Mouse (Mus musculus): ENCODE data around the gene Orm3.

The Orm3 gene

DNA sequence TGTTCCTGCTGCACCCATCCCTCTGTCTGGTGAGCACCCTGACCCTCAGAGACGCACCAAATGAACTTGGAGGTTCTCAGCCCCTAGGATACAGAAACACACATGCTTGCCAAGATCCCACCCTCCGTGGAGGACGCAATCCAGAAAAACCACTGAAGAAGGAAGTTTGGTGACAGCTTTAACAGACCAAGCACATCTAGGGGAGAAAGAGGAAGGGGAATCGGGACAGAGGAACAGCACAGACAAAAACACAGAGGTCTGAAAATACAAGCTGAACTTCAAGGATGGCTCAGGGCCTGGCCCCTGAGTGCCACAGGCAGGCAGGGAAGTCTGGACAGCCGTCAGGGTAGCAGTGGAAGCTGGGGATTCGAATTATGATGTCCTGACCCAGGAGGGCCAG, 45.7 kb downstream of the Orm3 start:
- no peak for DNase-seq (ENCODE audit: extremely low spot score, low read depth, low spot score)

DNA sequence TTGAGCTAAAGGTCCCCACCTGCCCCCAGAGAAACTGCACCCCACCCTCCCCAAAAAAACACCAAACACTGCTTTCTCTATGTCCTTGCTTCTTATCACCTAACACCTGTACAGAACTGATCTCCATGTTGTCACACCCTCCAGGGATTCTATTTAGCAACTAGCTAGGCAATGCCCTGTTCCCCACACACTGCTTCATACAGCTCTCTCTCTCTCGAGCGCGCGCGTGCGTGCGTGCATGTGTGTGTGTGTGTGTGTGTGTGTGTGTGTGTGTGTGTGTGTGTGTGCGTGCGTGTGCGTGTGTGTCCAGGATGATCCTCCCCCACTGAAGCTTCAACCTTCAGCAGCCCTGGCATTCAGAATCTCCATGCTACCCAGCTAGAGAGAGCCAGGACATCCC, 46.1 kb downstream of the Orm3 start:
- DNase-seq (ENCODE audit: extremely low spot score, low read depth, low spot score): no peak

DNA sequence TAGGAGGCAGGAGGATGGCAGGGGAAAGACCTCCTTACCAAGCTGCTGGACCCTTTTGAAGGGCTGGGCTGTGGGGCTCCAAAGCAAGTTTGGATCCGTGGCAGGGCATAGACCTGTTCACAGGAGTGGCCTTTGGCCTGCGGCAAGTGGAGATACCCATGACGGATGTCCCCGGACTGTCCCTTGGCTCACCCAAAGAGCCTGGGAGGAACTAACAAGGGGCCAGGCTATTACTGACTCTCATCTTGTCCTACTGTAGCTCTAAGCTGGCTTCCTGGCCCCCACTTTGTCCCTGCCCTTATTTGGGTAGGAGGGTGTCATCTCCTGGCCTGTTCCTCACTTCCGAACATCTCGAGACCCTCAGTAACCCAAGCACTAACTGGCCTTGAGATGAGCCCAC, 46.6 kb downstream of the Orm3 start:
- DNase-seq (ENCODE audit: extremely low spot score, low read depth, low spot score): no peak

DNA sequence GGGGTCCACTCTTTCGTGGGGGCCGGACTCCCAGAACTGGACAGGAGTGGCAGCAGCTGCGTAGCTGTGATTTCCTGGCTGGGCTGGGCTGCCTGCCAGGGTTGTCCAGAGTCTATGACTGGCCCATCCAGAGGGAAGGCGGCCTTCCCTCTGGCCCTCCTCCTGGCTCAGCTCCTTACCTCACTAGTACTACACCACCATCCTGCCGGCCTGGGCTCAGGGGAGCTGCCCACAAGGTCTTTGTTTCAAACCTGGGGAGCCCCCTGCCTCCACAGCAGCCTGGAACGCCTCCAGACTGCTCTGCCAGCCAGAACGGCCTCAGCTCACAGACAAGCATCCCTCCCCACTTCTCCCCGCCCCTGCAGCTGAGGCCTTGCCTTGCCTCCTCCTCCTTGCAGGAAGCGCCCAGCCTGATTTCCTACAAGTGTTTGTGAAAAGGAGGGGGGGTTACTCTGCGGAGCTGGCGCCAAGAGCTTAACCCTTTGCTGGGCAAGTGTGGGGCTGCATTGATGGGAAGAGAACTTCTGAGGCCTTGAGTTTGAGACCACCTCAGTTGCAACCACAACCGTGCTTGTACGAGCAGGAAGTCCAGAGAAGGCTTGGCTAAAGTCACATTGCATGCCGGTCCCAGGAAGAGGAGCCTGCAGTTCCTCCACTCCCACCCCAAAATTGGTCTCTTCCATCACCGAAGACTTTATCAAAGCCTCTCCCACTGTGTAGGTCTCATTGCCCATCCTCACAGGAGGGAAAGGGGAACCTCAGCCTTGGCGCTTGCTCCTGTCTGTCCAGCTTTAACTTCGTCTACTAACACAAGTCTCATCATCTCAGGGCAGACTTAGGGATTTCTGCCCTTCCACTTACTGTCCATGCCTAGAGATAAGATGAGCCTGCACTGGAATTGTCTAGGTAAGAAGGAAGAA, 47.3 kb downstream of the Orm3 start, which contains the start of gene Akna:
Gene Akna, minus strand, starts transcription at position 315 of the 920 bp plus-strand sequence.
- DNase-seq (ENCODE audit: extremely low spot score, low read depth, low spot score): no peak

DNA sequence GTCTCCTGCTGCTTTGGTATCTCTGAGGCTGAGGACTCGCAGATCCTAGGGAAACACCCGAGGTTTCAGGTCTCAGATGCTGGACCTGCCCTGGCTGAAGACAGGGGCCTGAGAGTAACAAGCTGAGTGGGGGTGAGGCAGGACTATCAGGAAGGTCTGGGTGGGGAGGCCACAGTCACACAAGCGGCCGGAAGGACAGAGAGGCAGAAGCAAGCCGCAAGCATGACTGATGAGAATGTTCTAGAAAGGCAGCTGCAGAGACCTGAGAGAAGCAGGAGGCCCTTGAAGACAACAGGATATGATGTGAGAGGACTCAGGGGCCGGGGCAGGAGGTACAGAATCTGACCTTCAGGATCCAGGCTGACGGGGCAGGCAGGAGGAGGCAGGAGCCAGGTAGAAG, 48.2 kb downstream of the Orm3 start:
- DNase-seq (ENCODE audit: extremely low spot score, low read depth, low spot score): no peak

GRCm38 (mm10) chr4:63405051-63405450, 49.1 kb downstream of the Orm3 start:
- no peak for DNase-seq (ENCODE audit: extremely low spot score, low read depth, low spot score)

DNA sequence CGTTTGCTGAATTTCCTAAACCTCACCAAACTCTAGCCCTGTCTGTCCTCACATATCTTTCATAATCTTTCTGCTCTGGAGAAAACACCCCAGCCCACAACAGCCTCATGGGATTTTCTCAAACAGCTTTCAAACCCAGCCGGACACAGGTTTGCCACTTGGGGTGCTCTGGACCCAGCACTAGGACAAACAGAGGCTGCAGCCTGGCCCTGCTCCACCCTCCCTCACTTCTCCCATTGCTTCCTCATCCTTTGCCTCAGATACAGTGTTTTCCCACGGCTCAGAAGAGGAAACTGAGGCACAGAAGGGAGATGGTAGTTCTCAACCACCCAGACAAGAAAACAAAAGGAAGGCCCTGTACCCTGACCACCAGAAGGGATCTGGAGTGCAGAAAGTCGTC, 49.7 kb downstream of the Orm3 start:
- no peak for DNase-seq (ENCODE audit: extremely low spot score, low read depth, low spot score)

- DNase-seq (ENCODE audit: extremely low spot score, low read depth, low spot score): no peak
These were observed 52.3 kb downstream of the Orm3 start for GRCm38 (mm10) chr4:63408247-63408646.

- DNase-seq (ENCODE audit: extremely low spot score, low read depth, low spot score): no peak
These were observed 52.7 kb downstream of the Orm3 start for GRCm38 (mm10) chr4:63408649-63409048.

Measured in hindlimb bud, embryonic 11.5 days (tissue).